Mouse (Mus musculus): Measurements from ENCODE around the gene Gpr146. TPM values are rescaled to one million over a fixed set of nuclear protein-coding genes. Genes with fewer than 3 reads are reported as not detected.

Gpr146 gene
- polyA plus RNA-seq, 1 experiment from 2014 or later, result 1.4 TPM

- no peak for DNase-seq (ENCODE audit: low spot score)
- no peak overlapping the region for H3K9ac ChIP-seq (ENCODE audit: low read length)
- H3K27ac ChIP-seq (ENCODE audit: low read depth), result no peak overlapping the region
- H3K4me1 ChIP-seq (replicated peaks; ENCODE audit: control insufficient read depth, insufficient read depth, low read length), result no peaks in the 10 kb centered on the region
- H3K4me3 ChIP-seq (ENCODE audit: low read depth, low read length), result no peak overlapping the region
- 83% methylated on average over 14 of the region's 14 CpGs for WGBS
- ATAC-seq (replicated peaks; ENCODE audit: low FRiP score, low TSS enrichment, low read depth), result no peak
- H3K27me3 ChIP-seq (replicated peaks; ENCODE audit: control insufficient read depth, insufficient read depth, low read length), result no peaks in the 10 kb centered on the region
- H3K4me2 ChIP-seq (ENCODE audit: low read length), result no peak overlapping the region
- H3K36me3 ChIP-seq (ENCODE audit: control insufficient read depth, insufficient read depth, low read length), result no peaks in the 10 kb centered on the region
- no peaks in the 10 kb centered on the region for H3K9me3 ChIP-seq (ENCODE audit: control insufficient read depth, low read length)
Measured at GRCm38 (mm10) chr5:139407121-139407885, 29.8 kb downstream of the Gpr146 start.

GRCm38 (mm10) chr5:139408511-139408910 lies 31.0 kb downstream of the Gpr146 start:
- DNase-seq (ENCODE audit: low spot score) (no peak), ATAC-seq (replicated peaks; ENCODE audit: low FRiP score, low TSS enrichment, low read depth) (no peak)
- Histone ChIP-seq H3K27ac (ENCODE audit: low read depth) (no peak overlapping the region), H3K9ac (ENCODE audit: low read length) (no peak overlapping the region), H3K4me3 (ENCODE audit: low read depth, low read length) (no peak overlapping the region), H3K4me1 (replicated peaks; ENCODE audit: control insufficient read depth, insufficient read depth, low read length) (no peaks in the 10 kb centered on the region), H3K9me3 (ENCODE audit: control insufficient read depth, low read length) (no peaks in the 10 kb centered on the region), H3K27me3 (replicated peaks; ENCODE audit: control insufficient read depth, insufficient read depth, low read length) (no peaks in the 10 kb centered on the region), H3K4me2 (ENCODE audit: low read length) (no peak overlapping the region), H3K36me3 (ENCODE audit: control insufficient read depth, insufficient read depth, low read length) (no peaks in the 10 kb centered on the region)
- 72% methylated on average over 7 of the region's 7 CpGs for WGBS

GRCm38 (mm10) chr5:139409412-139409811 lies 31.9 kb downstream of the Gpr146 start:
- no peak overlapping the region for H3K4me2 ChIP-seq (ENCODE audit: low read length)
- ATAC-seq (replicated peaks; ENCODE audit: low FRiP score, low TSS enrichment, low read depth), result no peak
- DNase-seq (ENCODE audit: low spot score), result no peak
- H3K27ac ChIP-seq (ENCODE audit: low read depth), result no peak overlapping the region
- no peaks in the 10 kb centered on the region for H3K36me3 ChIP-seq (ENCODE audit: control insufficient read depth, insufficient read depth, low read length)
- no peaks in the 10 kb centered on the region for H3K27me3 ChIP-seq (replicated peaks; ENCODE audit: control insufficient read depth, insufficient read depth, low read length)
- no peak overlapping the region for H3K4me3 ChIP-seq (ENCODE audit: low read depth, low read length)
- 67% methylated on average over 12 of the region's 12 CpGs for WGBS
- peaks cover 3% of the 10 kb centered on the region; the same call in 1 of the 2 replicates for H3K4me1 ChIP-seq (replicated peaks; ENCODE audit: control insufficient read depth, insufficient read depth, low read length)
- H3K9me3 ChIP-seq (ENCODE audit: control insufficient read depth, low read length), result no peaks in the 10 kb centered on the region
- H3K9ac ChIP-seq (ENCODE audit: low read length), result no peak overlapping the region

DNA sequence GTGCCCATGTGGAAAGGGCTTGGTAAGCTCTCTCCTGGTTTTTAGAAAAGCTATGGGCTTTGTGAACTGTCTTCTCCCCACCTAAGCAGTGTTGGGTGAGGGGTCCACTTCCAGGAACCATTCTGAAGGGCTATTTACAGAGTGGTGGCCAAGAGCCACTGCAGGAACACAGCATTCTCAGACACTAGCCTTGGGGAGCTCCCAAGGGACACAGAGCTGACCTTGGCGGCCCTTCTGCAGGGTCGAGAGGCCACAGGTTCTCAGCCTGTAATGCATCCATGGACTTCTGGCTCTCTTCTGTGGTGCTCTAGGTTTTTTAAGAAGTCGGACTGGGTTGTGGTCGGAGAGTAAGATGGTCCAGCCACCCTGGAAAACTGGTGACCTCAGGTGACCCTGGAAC lies 32.6 kb downstream of the Gpr146 start:
- H3K4me1 ChIP-seq (replicated peaks; ENCODE audit: control insufficient read depth, insufficient read depth, low read length), result peaks cover 3% of the 10 kb centered on the region; the same call in 1 of the 2 replicates
- H3K9me3 ChIP-seq (ENCODE audit: control insufficient read depth, low read length), result no peaks in the 10 kb centered on the region
- no peaks in the 10 kb centered on the region for H3K27me3 ChIP-seq (replicated peaks; ENCODE audit: control insufficient read depth, insufficient read depth, low read length)
- H3K9ac ChIP-seq (ENCODE audit: low read length), result no peak overlapping the region
- no peak overlapping the region for H3K4me2 ChIP-seq (ENCODE audit: low read length)
- ATAC-seq (replicated peaks; ENCODE audit: low FRiP score, low TSS enrichment, low read depth) (no peak), DNase-seq (ENCODE audit: low spot score) (no peak)
- 91% methylated on average over 4 of the region's 4 CpGs for whole genome bisulfite sequencing
- no peaks in the 10 kb centered on the region for H3K36me3 ChIP-seq (ENCODE audit: control insufficient read depth, insufficient read depth, low read length)
- H3K4me3 ChIP-seq (ENCODE audit: low read depth, low read length), result no peak overlapping the region
- no peak overlapping the region for H3K27ac ChIP-seq (ENCODE audit: low read depth)

DNA sequence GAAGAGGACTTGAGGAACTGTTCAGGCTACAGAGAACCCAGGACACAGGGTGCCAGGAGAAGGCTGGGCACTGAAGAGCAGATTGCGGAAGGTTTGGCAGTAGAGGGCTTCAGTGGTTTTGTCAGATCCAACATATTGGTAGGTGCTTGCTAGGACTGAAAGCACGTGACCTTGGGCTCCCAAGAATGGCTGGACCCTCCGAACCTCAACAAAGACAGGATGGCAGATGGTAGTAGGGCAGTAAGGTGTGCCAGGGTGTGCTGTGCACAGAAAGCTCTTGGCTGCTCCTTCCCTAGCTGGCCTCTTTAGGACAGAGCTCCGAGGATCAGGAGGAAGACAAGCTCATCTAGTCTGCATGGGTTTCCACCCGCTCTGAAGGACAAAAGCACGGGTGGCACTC lies 33.6 kb downstream of the Gpr146 start:
- no peak for ATAC-seq (replicated peaks; ENCODE audit: low FRiP score, low TSS enrichment, low read depth)
- H3K9ac ChIP-seq (ENCODE audit: low read length), result no peak overlapping the region
- H3K4me3 ChIP-seq (ENCODE audit: low read depth, low read length), result no peak overlapping the region
- no peaks in the 10 kb centered on the region for H3K27me3 ChIP-seq (replicated peaks; ENCODE audit: control insufficient read depth, insufficient read depth, low read length)
- no peaks in the 10 kb centered on the region for H3K36me3 ChIP-seq (ENCODE audit: control insufficient read depth, insufficient read depth, low read length)
- H3K4me2 ChIP-seq (ENCODE audit: low read length), result no peak overlapping the region
- H3K4me1 ChIP-seq (replicated peaks; ENCODE audit: control insufficient read depth, insufficient read depth, low read length), result peaks cover 3% of the 10 kb centered on the region; the same call in 1 of the 2 replicates
- H3K9me3 ChIP-seq (ENCODE audit: control insufficient read depth, low read length), result no peaks in the 10 kb centered on the region
- 93% methylated on average over 6 of the region's 6 CpGs for WGBS
- H3K27ac ChIP-seq (ENCODE audit: low read depth), result no peak overlapping the region
- no peak for DNase-seq (ENCODE audit: low spot score)

- Histone ChIP-seq H3K9ac (ENCODE audit: low read length) (no peak overlapping the region), H3K27me3 (replicated peaks; ENCODE audit: control insufficient read depth, insufficient read depth, low read length) (no peaks in the 10 kb centered on the region), H3K4me3 (ENCODE audit: low read depth, low read length) (no peak overlapping the region), H3K4me2 (ENCODE audit: low read length) (no peak overlapping the region), H3K9me3 (ENCODE audit: control insufficient read depth, low read length) (no peaks in the 10 kb centered on the region), H3K27ac (ENCODE audit: low read depth) (no peak overlapping the region), H3K4me1 (replicated peaks; ENCODE audit: control insufficient read depth, insufficient read depth, low read length) (peaks cover 3% of the 10 kb centered on the region; the same call in 1 of the 2 replicates), H3K36me3 (ENCODE audit: control insufficient read depth, insufficient read depth, low read length) (no peaks in the 10 kb centered on the region)
- no peak for ATAC-seq (replicated peaks; ENCODE audit: low FRiP score, low TSS enrichment, low read depth)
- 54% methylated on average over 15 of the region's 15 CpGs for WGBS
- no peak for DNase-seq (ENCODE audit: low spot score)
Measured at GRCm38 (mm10) chr5:139411665-139412314, 34.3 kb downstream of the Gpr146 start.

DNA sequence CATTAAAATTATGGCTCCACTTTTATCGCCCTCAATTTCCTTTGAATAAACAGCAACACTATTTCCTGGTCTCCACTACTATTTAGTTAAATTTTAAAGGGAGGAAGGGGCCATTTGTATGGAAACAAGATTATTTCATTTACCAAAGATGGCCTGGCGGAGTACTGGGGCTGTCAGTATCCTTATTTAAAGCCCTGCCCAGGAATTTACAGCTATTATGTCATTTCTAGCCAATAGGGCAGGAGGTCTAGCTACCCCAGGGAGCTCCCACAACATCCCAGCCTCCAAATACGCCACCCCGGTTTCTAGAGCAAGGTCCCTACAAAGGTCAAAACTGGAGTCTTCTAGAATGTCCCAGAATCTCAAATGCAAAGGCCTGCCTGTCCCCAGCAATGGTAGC lies 36.0 kb downstream of the Gpr146 start:
- ATAC-seq (replicated peaks; ENCODE audit: low FRiP score, low TSS enrichment, low read depth) (peak; percentile 59; the same call in 1 of the 2 replicates), DNase-seq (ENCODE audit: low spot score) (no peak)
- no peaks in the 10 kb centered on the region for H3K36me3 ChIP-seq (ENCODE audit: control insufficient read depth, insufficient read depth, low read length)
- no peak overlapping the region for H3K4me2 ChIP-seq (ENCODE audit: low read length)
- H3K4me3 ChIP-seq (ENCODE audit: low read depth, low read length), result no peak overlapping the region
- no peaks in the 10 kb centered on the region for H3K9me3 ChIP-seq (ENCODE audit: control insufficient read depth, low read length)
- H3K9ac ChIP-seq (ENCODE audit: low read length), result no peak overlapping the region
- peak overlapping the region; percentile 14; the same call in 1 of the 2 replicates for H3K27ac ChIP-seq (ENCODE audit: low read depth)
- no peaks in the 10 kb centered on the region for H3K27me3 ChIP-seq (replicated peaks; ENCODE audit: control insufficient read depth, insufficient read depth, low read length)
- 48% methylated on average over 4 of the region's 4 CpGs for WGBS
- peaks cover 6% of the 10 kb centered on the region; the same call in 1 of the 2 replicates for H3K4me1 ChIP-seq (replicated peaks; ENCODE audit: control insufficient read depth, insufficient read depth, low read length)

- no peak for DNase-seq (ENCODE audit: low spot score)
- Histone ChIP-seq H3K9ac (ENCODE audit: low read length) (no peak overlapping the region), H3K4me3 (ENCODE audit: low read depth, low read length) (no peak overlapping the region), H3K9me3 (ENCODE audit: control insufficient read depth, low read length) (no peaks in the 10 kb centered on the region), H3K4me2 (ENCODE audit: low read length) (no peak overlapping the region), H3K36me3 (ENCODE audit: control insufficient read depth, insufficient read depth, low read length) (no peaks in the 10 kb centered on the region), H3K27me3 (replicated peaks; ENCODE audit: control insufficient read depth, insufficient read depth, low read length) (no peaks in the 10 kb centered on the region), H3K27ac (ENCODE audit: low read depth) (no peak overlapping the region), H3K4me1 (replicated peaks; ENCODE audit: control insufficient read depth, insufficient read depth, low read length) (peaks cover 10% of the 10 kb centered on the region; the same call in 1 of the 2 replicates)
- 82% methylated on average over 5 of the region's 5 CpGs for WGBS
- ATAC-seq (replicated peaks; ENCODE audit: low FRiP score, low TSS enrichment, low read depth), result no peak
Measured at GRCm38 (mm10) chr5:139415001-139415400, 37.5 kb downstream of the Gpr146 start.
